Mouse (Mus musculus) neural tube, embryonic 13.5 days (tissue): ENCODE measurements at regions not wholly inside any gene's neighbourhood (a gene's known extent, or its start where the extent isn't known, plus 50 kb on each side); places are given as distances from the start of the nearest gene placed in this dataset.
"Not testable (repeated sequence)": the region's sequence is repeated elsewhere in the genome, so short reads cannot be mapped to it uniquely, and the experiment has no call there.

Source experiments
- ATAC-seq: fragments of 200-750 bp; cut with Nextera tagmentation; 2 replicates; pipeline ENCODE4 v1.8.0; 2017; ENCODE audit warnings: low read depth, mild to moderate bottlenecking, moderate TSS enrichment, moderate library complexity
- H3K27ac ChIP-seq: fragments of 300-500 bp; sonication (generic); replicated peaks from 2 replicates; pipeline ENCODE4 v1.5.1; 2015; ENCODE audit warnings: moderate library complexity, mild to moderate bottlenecking, inconsistent platforms
- H3K27me3 ChIP-seq: fragments of 300-500 bp; sonication (generic); 2 replicates; pipeline ENCODE4 v1.6.1; 2015; ENCODE audit warnings: mild to moderate bottlenecking, inconsistent platforms
- H3K36me3 ChIP-seq: fragments of 300-500 bp; sonication (generic); 2 replicates; pipeline ENCODE4 v1.6.1; 2015; ENCODE audit warnings: mild to moderate bottlenecking, inconsistent platforms
- H3K4me1 ChIP-seq: fragments of 300-500 bp; sonication (generic); replicated peaks from 2 replicates; pipeline ENCODE4 v1.6.1; 2015; ENCODE audit warnings: inconsistent platforms
- H3K4me2 ChIP-seq: fragments of 300-500 bp; sonication (generic); 2 replicates; pipeline ENCODE4 v1.6.1; 2015; ENCODE audit warnings: inconsistent platforms, mild to moderate bottlenecking, moderate library complexity
- H3K4me3 ChIP-seq: fragments of 300-500 bp; sonication (generic); 2 replicates; pipeline ENCODE4 v1.5.1; 2015; ENCODE audit warnings: mild to moderate bottlenecking, inconsistent platforms
- H3K9ac ChIP-seq: fragments of 300-500 bp; sonication (generic); 2 replicates; pipeline ENCODE4 v1.6.1; 2015; ENCODE audit warnings: moderate library complexity, mild to moderate bottlenecking, inconsistent platforms
- H3K9me3 ChIP-seq: fragments of 300-500 bp; sonication (generic); 2 replicates; pipeline ENCODE4 v1.6.1; 2016; ENCODE audit warnings: inconsistent platforms
- WGBS: fragments of 180-500 bp; shearing (Covaris S2); methylation state at CpG from one replicate; pipeline ENCODE4 v1.1.7; 2015; 5-methylcytosine and 5-hydroxymethylcytosine counted together

DNA sequence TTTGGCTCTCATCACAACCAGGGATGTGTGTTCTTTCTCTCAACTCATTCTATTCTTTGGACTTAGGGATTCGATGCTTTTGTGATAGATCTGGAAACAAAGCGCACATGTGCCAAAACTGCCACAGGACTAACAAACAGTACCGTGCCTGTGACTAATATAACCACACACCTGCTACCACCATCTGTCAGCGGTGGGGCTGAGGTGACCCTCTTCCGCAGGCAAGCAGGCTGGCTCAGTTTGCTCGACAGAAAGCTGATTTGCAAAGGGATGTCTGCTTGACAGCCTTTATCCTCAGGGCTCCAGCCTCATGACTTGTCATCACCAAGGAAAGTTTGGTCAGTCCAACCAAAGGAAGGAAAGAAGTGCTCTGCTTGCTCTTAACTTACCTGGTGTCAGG is 146.7 kb upstream of the Fer start:
- Histone ChIP-seq H3K36me3 (no peaks in the 10 kb centered on the region), H3K4me1 (peaks cover 48% of the 10 kb centered on the region), H3K9me3 (no peaks in the 10 kb centered on the region), H3K4me2 (no peak overlapping the region), H3K27ac (peak overlapping the region; percentile 33), H3K27me3 (no peaks in the 10 kb centered on the region), H3K9ac (no peak overlapping the region), H3K4me3 (no peak overlapping the region)
- WGBS, result 57% methylated on average over 6 of the region's 6 CpGs
- ATAC-seq, result no peak

DNA sequence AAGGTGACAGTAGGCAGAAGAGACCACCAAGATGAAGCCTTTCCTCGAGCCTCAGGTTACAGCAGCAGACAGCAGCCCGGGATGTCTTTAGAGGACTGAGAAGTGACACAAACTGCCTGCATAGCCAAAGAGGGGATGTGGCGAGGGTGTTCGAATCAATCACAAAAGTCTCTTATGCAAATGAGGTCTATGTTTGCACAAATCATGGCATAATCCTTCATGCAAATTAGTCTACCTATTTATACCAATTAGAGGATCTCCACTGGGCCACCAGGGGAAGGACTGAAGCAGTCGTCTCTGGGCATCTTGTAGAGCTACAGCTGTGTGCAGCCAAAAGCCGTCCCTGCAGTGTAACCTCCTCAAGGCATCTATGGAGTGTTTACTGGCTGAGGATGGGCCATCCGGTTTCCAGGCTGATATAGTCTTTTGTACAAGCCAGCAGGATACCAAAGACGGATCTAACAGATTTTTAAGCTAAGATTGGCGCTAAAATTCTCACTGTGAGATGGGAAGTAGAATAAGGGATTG is 145.7 kb upstream of the Fer start:
- H3K27ac ChIP-seq, result peak overlapping the region; percentile 33; the same call in 1 of the 2 replicates
- H3K9me3 ChIP-seq, result no peaks in the 10 kb centered on the region
- no peak overlapping the region for H3K9ac ChIP-seq
- no peaks in the 10 kb centered on the region for H3K36me3 ChIP-seq
- no peak overlapping the region for H3K4me3 ChIP-seq
- ATAC-seq, result no peak
- no peak overlapping the region for H3K4me2 ChIP-seq
- peaks cover 48% of the 10 kb centered on the region for H3K4me1 ChIP-seq
- WGBS, result 62% methylated on average over 9 of the region's 9 CpGs
- H3K27me3 ChIP-seq, result no peaks in the 10 kb centered on the region

DNA sequence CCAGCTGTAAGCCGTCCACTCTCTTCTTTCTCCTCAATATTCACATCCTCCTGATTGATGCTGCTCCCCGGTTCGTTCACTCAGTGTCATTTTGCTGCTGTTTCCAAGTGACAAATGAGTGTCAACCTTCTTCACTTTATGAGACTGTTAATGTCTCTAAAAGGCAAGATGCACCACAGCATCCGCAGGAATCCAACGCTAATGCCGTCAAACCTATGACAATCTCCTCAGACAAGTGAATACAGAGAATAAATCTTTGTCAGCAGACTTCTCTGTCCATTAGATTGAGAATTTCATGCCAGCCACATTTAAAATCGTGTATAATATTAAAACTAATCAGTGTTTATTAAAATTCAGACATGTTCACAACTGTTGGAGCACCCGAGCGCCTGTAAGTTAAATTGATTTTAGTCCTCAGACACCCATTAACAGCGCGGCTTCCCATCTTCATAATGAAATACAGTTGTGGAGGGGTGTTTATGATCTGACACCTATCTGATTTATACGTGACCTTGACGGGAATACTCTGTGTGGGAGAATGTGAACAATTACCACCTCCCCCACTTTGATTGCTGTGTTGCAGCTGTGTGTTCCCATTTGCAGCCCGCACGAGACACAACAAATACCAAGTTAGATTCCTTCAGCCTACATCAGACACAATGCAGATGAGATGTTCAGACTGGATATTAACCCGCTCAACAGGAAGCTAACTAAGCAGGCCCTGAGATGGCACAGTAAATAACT is 143.7 kb upstream of the Fer start:
- Histone ChIP-seq H3K9me3 (no peaks in the 10 kb centered on the region), H3K36me3 (no peaks in the 10 kb centered on the region), H3K27ac (peak overlapping the region; percentile 87), H3K4me1 (peaks cover 48% of the 10 kb centered on the region), H3K9ac (no peak overlapping the region), H3K4me3 (no peak overlapping the region), H3K4me2 (0 out of 2 replicates have a peak overlapping the region, but pooled peaks have one; percentile 20), H3K27me3 (no peaks in the 10 kb centered on the region)
- ATAC-seq, result peak; percentile 93
- 38% methylated on average over 16 of the region's 16 CpGs for WGBS

DNA sequence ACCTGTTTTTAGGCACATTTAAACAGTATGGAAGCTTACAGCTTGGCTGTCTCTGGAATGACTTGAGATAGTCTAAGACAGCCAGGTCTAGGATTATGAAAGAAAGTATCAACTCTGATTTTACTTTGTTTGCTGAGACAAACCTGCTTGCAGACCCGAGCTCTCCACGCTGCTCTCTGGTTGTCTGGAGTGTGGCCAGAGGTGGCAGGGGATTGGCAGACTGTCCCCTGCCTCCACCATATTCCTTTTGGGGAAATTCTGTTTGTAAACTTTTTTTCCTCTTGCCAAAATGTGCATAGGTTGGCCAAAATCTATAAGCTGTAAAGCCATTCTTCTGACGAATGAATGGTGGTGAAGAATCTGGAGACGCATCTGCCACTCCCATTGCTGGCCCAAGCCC is 143.1 kb upstream of the Fer start:
- Histone ChIP-seq H3K27me3 (no peaks in the 10 kb centered on the region), H3K4me1 (peaks cover 48% of the 10 kb centered on the region), H3K27ac (peak overlapping the region; percentile 76), H3K9ac (no peak overlapping the region), H3K36me3 (no peaks in the 10 kb centered on the region), H3K4me2 (no peak overlapping the region), H3K4me3 (no peak overlapping the region), H3K9me3 (no peaks in the 10 kb centered on the region)
- 82% methylated on average over 4 of the region's 4 CpGs for WGBS
- ATAC-seq, result no peak

DNA sequence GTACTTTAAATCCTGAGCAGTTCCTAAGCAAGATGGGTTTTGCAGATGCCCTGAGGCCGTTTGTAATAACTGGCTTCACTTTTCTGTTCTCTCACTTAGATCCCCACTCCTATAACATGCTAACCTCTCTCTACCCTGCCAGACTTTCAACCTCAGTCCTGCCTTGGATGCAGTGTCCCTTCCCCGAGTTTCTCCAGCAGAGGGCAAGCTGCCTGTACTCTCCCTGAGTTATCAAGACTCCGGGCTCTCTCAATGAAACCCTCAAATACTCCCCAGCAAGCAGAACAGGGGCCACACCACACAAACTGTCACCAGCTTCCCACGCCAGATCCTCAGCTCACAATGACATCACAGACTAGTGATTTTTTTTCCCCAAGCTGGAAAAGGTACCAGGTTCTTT is 142.0 kb upstream of the Fer start:
- Histone ChIP-seq H3K27ac (peak overlapping the region; percentile 9; the same call in 1 of the 2 replicates), H3K27me3 (no peaks in the 10 kb centered on the region), H3K9ac (no peak overlapping the region), H3K36me3 (no peaks in the 10 kb centered on the region), H3K4me2 (no peak overlapping the region), H3K4me1 (peaks cover 48% of the 10 kb centered on the region), H3K4me3 (no peak overlapping the region), H3K9me3 (no peaks in the 10 kb centered on the region)
- 40% methylated on average over 4 of the region's 4 CpGs for WGBS
- no peak for ATAC-seq

DNA sequence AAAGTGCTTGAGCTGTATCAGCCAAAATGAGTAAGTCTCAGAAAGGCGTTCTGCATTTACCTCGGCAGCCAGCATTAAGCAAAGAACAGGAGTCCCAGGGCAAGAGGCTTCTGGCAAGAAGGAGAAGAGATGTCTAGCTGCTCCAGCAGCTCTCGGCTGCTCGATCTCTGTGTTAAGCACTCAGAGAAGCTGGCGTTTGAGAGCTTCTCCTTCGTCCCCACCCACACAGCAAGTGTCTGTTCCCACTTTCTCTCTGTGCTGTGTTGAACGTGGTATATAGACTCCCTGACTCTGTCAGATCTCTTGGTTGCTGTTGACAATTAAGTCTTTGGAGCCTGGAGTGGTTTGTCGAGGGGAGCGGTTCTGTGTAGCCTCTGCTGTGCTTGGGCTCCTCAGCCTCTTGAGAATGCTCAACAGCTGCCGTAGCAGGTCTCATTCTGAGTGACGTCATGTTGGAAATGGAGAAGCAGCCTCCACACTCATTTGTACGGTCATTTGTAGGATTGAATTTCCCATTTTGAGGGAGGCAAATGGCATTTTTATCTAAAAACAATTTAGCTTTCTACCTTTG is 140.3 kb upstream of the Fer start:
- Histone ChIP-seq H3K9me3 (no peaks in the 10 kb centered on the region), H3K27me3 (no peaks in the 10 kb centered on the region), H3K4me3 (no peak overlapping the region), H3K4me1 (peaks cover 36% of the 10 kb centered on the region), H3K4me2 (no peak overlapping the region), H3K9ac (no peak overlapping the region), H3K27ac (no peak overlapping the region), H3K36me3 (no peaks in the 10 kb centered on the region)
- no peak for ATAC-seq
- 82% methylated on average over 12 of the region's 12 CpGs for WGBS

DNA sequence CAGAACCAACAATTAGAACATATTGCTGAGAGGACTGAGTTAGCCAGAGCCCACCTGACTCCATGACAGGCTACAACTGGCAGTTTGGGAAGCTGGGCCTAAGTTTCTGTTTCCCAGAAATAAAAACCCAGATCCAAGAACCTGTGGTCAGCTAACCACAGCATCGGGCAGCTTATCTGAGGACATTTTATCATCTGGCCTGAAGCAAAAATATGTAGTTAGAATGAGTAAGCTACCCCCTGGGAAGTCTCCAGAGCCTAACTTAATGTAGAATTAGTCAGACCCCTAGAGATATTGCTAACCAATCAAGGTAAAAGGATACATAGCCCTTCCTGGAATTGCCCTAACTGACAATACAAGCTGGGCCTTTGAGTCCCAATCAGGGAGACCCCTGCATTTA is 124.7 kb upstream of the Fer start:
- H3K36me3 ChIP-seq, result no peaks in the 10 kb centered on the region
- H3K27ac ChIP-seq, result no peak overlapping the region
- ATAC-seq, result no peak
- H3K9me3 ChIP-seq, result no peaks in the 10 kb centered on the region
- no peak overlapping the region for H3K9ac ChIP-seq
- no peak overlapping the region for H3K4me2 ChIP-seq
- H3K4me1 ChIP-seq, result no peaks in the 10 kb centered on the region
- 93% methylated on average over 1 of the region's 1 CpGs for WGBS
- H3K4me3 ChIP-seq, result no peak overlapping the region
- H3K27me3 ChIP-seq, result no peaks in the 10 kb centered on the region

DNA sequence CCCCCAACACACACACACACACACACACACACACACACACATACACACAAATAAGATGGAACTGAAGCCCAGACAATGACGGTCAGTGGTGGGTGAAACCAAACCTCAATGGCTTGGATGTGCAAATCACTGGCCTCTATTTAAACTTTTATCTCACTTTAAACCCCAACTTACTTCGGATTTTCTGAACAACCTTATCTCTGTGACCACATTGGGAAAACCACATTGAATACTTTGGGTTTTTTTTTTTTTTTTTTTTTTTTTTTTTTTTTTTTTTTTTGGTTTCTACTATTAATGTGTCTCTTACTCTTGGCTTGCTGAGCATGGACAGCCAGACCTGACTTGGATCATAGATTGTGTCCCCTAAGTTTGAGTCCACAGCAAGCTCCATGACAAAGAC is 123.2 kb upstream of the Fer start:
- no peak overlapping the region for H3K27ac ChIP-seq
- H3K36me3 ChIP-seq, result no peaks in the 10 kb centered on the region
- no peak overlapping the region for H3K4me3 ChIP-seq
- 77% methylated on average over 2 of the region's 2 CpGs for WGBS
- no peak overlapping the region for H3K4me2 ChIP-seq
- no peaks in the 10 kb centered on the region for H3K4me1 ChIP-seq
- H3K9ac ChIP-seq, result no peak overlapping the region
- no peak for ATAC-seq
- H3K27me3 ChIP-seq, result no peaks in the 10 kb centered on the region
- H3K9me3 ChIP-seq, result no peaks in the 10 kb centered on the region

DNA sequence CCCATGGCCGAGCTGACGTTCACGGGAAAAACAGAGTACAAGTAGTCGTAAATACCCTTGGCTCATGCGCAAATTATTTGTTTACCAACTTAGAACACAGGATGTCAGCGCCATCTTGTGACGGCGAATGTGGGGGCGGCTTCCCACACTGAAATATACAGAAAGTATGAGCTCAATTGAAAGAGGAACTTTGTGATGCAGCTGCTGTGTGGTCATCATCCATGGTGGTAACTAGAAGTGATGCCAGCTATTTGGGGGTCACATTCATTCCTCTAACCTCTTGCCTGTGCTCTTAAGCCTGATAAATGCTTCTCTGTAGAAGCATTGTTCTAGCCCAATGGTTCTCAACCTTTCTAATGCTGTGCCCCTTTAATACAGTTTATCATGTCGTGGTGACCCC is 113.6 kb upstream of the Fer start:
- not testable (repeated sequence) for H3K4me2 ChIP-seq, H3K27ac ChIP-seq, H3K36me3 ChIP-seq, ATAC-seq, H3K9ac ChIP-seq, H3K9me3 ChIP-seq, H3K4me3 ChIP-seq, H3K4me1 ChIP-seq, H3K27me3 ChIP-seq
- 98% methylated on average over 6 of the region's 10 CpGs for WGBS

DNA sequence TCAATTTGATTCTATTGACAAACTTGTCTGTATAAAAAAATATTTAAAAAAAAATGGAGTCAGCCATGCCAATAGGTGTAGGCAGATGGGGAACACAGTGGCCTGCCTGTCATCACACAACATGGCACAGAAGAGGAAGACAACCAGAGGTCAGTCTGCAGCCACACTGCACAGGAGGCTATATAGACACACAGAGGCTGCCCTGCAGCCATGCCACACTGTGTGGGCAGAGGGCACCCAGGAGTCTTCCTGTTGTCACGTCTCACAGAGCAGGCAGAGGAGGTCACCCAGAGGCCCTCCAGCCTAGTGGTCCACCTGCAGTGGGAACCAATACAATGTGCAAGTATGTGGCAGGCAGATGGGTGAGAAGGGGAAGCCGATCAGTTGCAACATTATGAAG is 108.5 kb upstream of the Fer start:
- no peak overlapping the region for H3K4me3 ChIP-seq
- ATAC-seq, result no peak
- no peak overlapping the region for H3K9ac ChIP-seq
- H3K36me3 ChIP-seq, result no peaks in the 10 kb centered on the region
- no peak overlapping the region for H3K4me2 ChIP-seq
- WGBS, result 95% methylated on average over 2 of the region's 2 CpGs
- H3K27me3 ChIP-seq, result no peaks in the 10 kb centered on the region
- H3K27ac ChIP-seq, result no peak overlapping the region
- H3K9me3 ChIP-seq, result no peaks in the 10 kb centered on the region
- peaks cover 7% of the 10 kb centered on the region for H3K4me1 ChIP-seq

DNA sequence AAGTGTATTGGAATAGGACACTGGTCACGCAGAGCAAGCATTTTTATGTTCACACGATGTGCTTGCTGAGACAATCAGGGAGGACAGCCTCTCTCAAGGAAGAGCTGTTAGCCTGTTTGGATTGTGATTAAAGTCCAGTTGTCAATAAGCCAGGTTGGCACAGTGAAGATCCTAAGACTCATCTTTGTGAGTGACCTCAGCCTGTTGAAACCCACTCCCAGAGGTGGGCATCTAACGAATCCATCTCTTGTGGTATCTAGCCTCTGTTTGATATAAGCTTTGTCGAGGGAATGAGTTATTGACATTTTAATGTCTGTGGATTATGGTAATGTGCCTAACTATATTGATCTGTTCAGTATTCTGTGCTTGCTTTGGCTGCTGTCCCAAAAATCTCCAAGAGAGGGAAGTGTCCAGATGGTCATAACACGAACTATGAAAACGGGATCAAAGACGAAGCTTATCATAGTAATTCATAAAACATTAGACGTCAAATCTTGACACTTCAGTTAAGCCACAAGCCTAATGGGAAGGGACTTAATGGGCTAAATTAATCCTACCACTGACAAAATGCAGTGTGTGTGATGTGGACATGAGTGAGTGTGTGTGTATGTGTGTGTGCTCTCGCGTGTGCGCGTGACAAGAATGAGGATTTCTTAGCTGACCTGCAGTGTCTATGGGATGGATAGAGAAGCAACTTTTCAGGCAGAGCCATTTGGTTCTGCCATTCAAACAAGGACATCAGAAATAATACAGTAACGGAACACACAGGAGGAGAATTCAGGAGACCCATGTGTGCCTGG is 104.8 kb upstream of the Fer start:
- Histone ChIP-seq H3K27me3 (no peaks in the 10 kb centered on the region), H3K27ac (peak overlapping the region; percentile 72; the same call in 1 of the 2 replicates), H3K9ac (no peak overlapping the region), H3K9me3 (peaks cover 6% of the 10 kb centered on the region; the same call in 1 of the 2 replicates), H3K4me2 (no peak overlapping the region), H3K36me3 (no peaks in the 10 kb centered on the region), H3K4me1 (peaks cover 7% of the 10 kb centered on the region), H3K4me3 (no peak overlapping the region)
- ATAC-seq, result peak; percentile 61; the same call in 1 of the 2 replicates
- 81% methylated on average over 13 of the region's 13 CpGs for WGBS

DNA sequence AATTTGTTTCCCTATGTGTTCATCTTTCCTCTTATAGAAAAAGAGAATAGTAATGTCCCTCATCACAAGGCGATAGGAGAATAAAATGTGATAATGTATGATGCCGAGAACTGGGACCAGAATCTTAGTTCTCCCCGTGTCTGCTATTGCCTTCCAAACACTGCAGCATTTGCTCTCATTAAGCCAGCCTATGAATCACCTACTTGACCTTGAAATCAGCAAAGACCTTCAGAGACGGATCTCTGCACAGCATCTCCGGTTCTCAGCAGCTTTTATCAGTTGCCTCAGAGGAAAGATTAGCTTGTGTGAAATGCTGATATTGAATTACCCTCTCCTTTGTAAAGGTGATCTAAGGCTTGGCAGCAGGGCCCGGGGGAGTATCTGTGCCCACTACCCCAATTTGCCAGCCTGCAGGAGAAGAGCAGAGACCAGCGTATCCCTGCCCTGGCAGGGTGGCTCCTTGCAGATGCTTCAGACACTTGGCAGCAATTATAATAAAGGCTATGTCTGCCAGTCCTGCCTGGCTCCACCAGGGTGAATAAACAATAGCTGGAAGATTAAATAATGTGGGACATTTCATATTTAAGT is 104.0 kb upstream of the Fer start:
- Histone ChIP-seq H3K27me3 (no peaks in the 10 kb centered on the region), H3K36me3 (no peaks in the 10 kb centered on the region), H3K27ac (peak overlapping the region; percentile 72), H3K9ac (no peak overlapping the region), H3K4me2 (no peak overlapping the region), H3K4me3 (no peak overlapping the region), H3K4me1 (peaks cover 7% of the 10 kb centered on the region), H3K9me3 (peaks cover 6% of the 10 kb centered on the region; the same call in 1 of the 2 replicates)
- 72% methylated on average over 7 of the region's 7 CpGs for WGBS
- 0 out of 2 replicates have a peak, but pooled peaks have one; percentile 63 for ATAC-seq
